Mouse (Mus musculus) cerebellum, adult 2 months (tissue): ENCODE results near the gene Ldb3.

Source experiments
- CTCF ChIP-seq: fragments of 200-500 bp; IDR thresholded peaks from 2 replicates; pipeline ENCODE4 v1.5.1; 2011; ENCODE audit warnings: low read depth, mild to moderate bottlenecking, control low read depth, low read length, moderate library complexity, borderline replicate concordance; ENCODE audit not compliant: insufficient read depth
- POLR2A ChIP-seq: fragments of 200-500 bp; IDR thresholded peaks from 2 replicates; pipeline ENCODE4 v1.6.1; 2011; ENCODE audit warnings: low read length, control low read depth, borderline replicate concordance; ENCODE audit not compliant: insufficient read depth

- TF ChIP-seq CTCF (no peak), POLR2A (no peak)
These were observed 74.4 kb downstream of the Ldb3 start for GRCm38 (mm10) chr14:34514120-34514519.
